Mouse (Mus musculus): Measurements from ENCODE around the gene Socs3. TPM values are rescaled to one million over a fixed set of nuclear protein-coding genes. Genes with fewer than 3 reads are reported as not detected.

The Socs3 gene
- polyA plus RNA-seq, 1 experiment, result not detected

DNA sequence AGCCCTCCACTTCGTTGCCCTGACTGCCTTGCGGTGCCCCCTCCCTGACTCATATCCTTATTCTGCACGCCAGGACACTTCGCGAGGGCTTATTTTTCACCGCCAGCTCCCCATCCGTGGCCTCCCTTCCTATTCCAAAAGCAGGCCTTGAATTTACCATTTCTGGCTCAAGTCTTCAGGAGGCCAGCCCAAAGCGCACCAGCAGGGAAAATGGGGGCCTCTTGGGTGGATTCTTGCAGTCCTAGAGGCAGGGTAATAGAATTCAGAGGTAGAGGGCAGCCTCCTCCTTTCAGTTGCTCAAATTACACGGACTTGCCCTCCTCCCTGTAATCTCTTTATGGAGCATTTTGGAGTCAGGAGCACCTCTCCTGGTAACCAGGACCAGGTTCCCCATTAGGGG lies 6.0 kb downstream of the Socs3 start:
- Histone ChIP-seq H3K27ac (ENCODE audit: insufficient read depth, low read depth, low read length) (peak overlapping the region; percentile 17), H3K4me3 (ENCODE audit: insufficient read depth, low read depth, low read length) (peak overlapping the region; percentile 30), H3K4me1 (ENCODE audit: control insufficient read depth, insufficient read depth, low read length) (peaks cover 60% of the 10 kb centered on the region)
- 15% methylated on average over 9 of the region's 9 CpGs for WGBS
- TF ChIP-seq POLR2A (IDR thresholded peaks at IDR 0.05; ENCODE audit: insufficient read depth, low read depth, low read length) (no peak), CTCF (IDR thresholded peaks at IDR 0.05; ENCODE audit: insufficient read depth, low read depth, low read length) (no peak)

GRCm38 (mm10) chr11:117963091-117963793 lies 6.6 kb downstream of the Socs3 start:
- TF ChIP-seq POLR2A (IDR thresholded peaks at IDR 0.05; ENCODE audit: insufficient read depth, low read depth, low read length) (peak; percentile 27; the same call in 1 of the 2 replicates), CTCF (IDR thresholded peaks at IDR 0.05; ENCODE audit: insufficient read depth, low read depth, low read length) (no peak)
- Histone ChIP-seq H3K4me3 (ENCODE audit: insufficient read depth, low read depth, low read length) (peak overlapping the region; percentile 30), H3K4me1 (ENCODE audit: control insufficient read depth, insufficient read depth, low read length) (peaks cover 57% of the 10 kb centered on the region), H3K27ac (ENCODE audit: insufficient read depth, low read depth, low read length) (peak overlapping the region; percentile 17)
- WGBS, result 1% methylated on average over 40 of the region's 40 CpGs

- no peak overlapping the region for H3K4me3 ChIP-seq (ENCODE audit: insufficient read depth, low read depth, low read length)
- 60% methylated on average over 10 of the region's 10 CpGs for WGBS
- no peak overlapping the region for H3K27ac ChIP-seq (ENCODE audit: insufficient read depth, low read depth, low read length)
These were observed 7.4 kb downstream of the Socs3 start for GRCm38 (mm10) chr11:117962228-117963067.

GRCm38 (mm10) chr11:117960601-117961000 lies 9.2 kb downstream of the Socs3 start:
- Histone ChIP-seq H3K27ac (ENCODE audit: insufficient read depth, low read depth, low read length) (no peak overlapping the region), H3K4me3 (ENCODE audit: insufficient read depth, low read depth, low read length) (no peak overlapping the region), H3K4me1 (ENCODE audit: control insufficient read depth, insufficient read depth, low read length) (peaks cover 41% of the 10 kb centered on the region)
- TF ChIP-seq POLR2A (IDR thresholded peaks at IDR 0.05; ENCODE audit: insufficient read depth, low read depth, low read length) (no peak), CTCF (IDR thresholded peaks at IDR 0.05; ENCODE audit: insufficient read depth, low read depth, low read length) (no peak)

More at GRCm38 (mm10) chr11:117962228-117963067, 7.4 kb downstream of the Socs3 start:
- no peak for TF ChIP-seq CTCF (IDR thresholded peaks at IDR 0.05; ENCODE audit: insufficient read depth, low read depth, low read length)
- TF ChIP-seq POLR2A (IDR thresholded peaks at IDR 0.05; ENCODE audit: insufficient read depth, low read depth, low read length), result no peak
- peaks cover 51% of the 10 kb centered on the region for H3K4me1 ChIP-seq (ENCODE audit: control insufficient read depth, insufficient read depth, low read length)

DNA sequence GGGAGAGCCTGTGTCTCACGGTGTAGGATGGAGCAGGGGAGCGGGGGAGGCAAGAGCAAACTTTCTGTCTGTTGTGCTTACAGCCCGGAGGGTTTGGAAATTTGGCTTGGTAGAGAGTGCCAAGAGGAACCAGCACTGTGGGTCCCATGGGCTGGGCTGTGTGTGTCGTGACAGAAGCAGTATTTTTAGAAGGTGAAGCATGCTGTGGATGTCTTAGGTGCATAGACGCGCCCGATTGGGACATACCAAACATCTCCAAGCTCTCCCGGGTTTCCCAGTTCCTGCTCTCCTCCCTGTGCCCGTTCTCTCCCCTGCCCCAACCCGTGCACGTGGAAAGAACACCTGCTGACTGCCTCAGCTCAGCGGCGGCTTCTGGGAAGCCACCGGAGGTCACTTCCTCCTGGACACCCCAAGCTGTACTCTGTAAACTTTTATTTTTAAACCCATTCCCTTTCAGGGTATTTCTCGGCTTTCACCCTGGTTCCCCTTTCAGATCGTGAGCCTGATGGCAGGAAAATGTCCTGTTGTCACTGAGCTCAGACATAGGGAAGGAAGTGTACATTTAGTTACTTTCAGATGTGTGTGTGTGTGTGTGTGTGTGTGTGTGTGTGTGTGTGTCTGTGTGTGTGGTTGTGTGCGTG lies 10.0 kb downstream of the Socs3 start:
- H3K27ac ChIP-seq (ENCODE audit: insufficient read depth, low read depth, low read length), result no peak overlapping the region
- TF ChIP-seq CTCF (IDR thresholded peaks at IDR 0.05; ENCODE audit: insufficient read depth, low read depth, low read length), result no peak
- no peak for TF ChIP-seq POLR2A (IDR thresholded peaks at IDR 0.05; ENCODE audit: insufficient read depth, low read depth, low read length)
- H3K4me1 ChIP-seq (ENCODE audit: control insufficient read depth, insufficient read depth, low read length), result peaks cover 39% of the 10 kb centered on the region
- no peak overlapping the region for H3K4me3 ChIP-seq (ENCODE audit: insufficient read depth, low read depth, low read length)
- 58% methylated on average over 17 of the region's 17 CpGs for WGBS

- Histone ChIP-seq H3K4me3 (ENCODE audit: insufficient read depth, low read depth, low read length) (no peak overlapping the region), H3K27ac (ENCODE audit: insufficient read depth, low read depth, low read length) (no peak overlapping the region), H3K4me1 (ENCODE audit: control insufficient read depth, insufficient read depth, low read length) (peaks cover 45% of the 10 kb centered on the region)
- TF ChIP-seq POLR2A (IDR thresholded peaks at IDR 0.05; ENCODE audit: insufficient read depth, low read depth, low read length) (no peak), CTCF (IDR thresholded peaks at IDR 0.05; ENCODE audit: insufficient read depth, low read depth, low read length) (no peak)
- 87% methylated on average over 4 of the region's 4 CpGs for WGBS
These were observed 10.7 kb downstream of the Socs3 start for GRCm38 (mm10) chr11:117959166-117959565.

DNA sequence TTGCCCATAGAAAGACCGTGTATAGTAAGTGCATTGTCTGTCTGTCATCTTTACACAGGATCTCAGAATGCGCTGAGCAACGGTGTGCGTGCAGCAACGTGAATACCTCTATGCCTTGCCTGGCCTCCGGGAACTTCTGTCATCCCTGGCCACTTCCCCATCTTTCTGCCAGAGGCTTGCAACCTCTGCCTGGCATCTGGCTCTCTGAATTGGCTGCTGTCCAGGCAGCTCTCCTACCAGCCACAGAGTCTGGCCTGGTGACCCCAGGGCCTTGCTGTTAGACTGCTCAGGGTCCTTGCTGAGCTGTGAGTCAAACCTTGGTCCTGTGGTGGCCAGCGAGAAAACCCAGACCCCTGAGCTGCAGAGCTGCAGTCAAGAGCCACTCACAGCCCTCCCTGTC lies 11.7 kb downstream of the Socs3 start:
- H3K4me3 ChIP-seq (ENCODE audit: insufficient read depth, low read depth, low read length), result no peak overlapping the region
- 65% methylated on average over 7 of the region's 7 CpGs for WGBS
- no peak overlapping the region for H3K27ac ChIP-seq (ENCODE audit: insufficient read depth, low read depth, low read length)

GRCm38 (mm10) chr11:117955621-117956020 lies 14.2 kb downstream of the Socs3 start:
- no peak overlapping the region for H3K4me3 ChIP-seq (ENCODE audit: insufficient read depth, low read depth, low read length)
- TF ChIP-seq CTCF (IDR thresholded peaks at IDR 0.05; ENCODE audit: insufficient read depth, low read depth, low read length) (no peak), POLR2A (IDR thresholded peaks at IDR 0.05; ENCODE audit: insufficient read depth, low read depth, low read length) (no peak)
- no peak overlapping the region for H3K27ac ChIP-seq (ENCODE audit: insufficient read depth, low read depth, low read length)
- H3K4me1 ChIP-seq (ENCODE audit: control insufficient read depth, insufficient read depth, low read length), result peaks cover 36% of the 10 kb centered on the region
- 75% methylated on average over 13 of the region's 13 CpGs for WGBS

More for the DNA sequence above, 11.7 kb downstream of the Socs3 start:
- no peak for TF ChIP-seq POLR2A (IDR thresholded peaks at IDR 0.05; ENCODE audit: insufficient read depth, low read depth, low read length)
- H3K4me1 ChIP-seq (ENCODE audit: control insufficient read depth, insufficient read depth, low read length), result peaks cover 41% of the 10 kb centered on the region

GRCm38 (mm10) chr11:117954819-117955218 lies 15.0 kb downstream of the Socs3 start:
- H3K27ac ChIP-seq (ENCODE audit: insufficient read depth, low read depth, low read length), result no peak overlapping the region
- WGBS, result 79% methylated on average over 9 of the region's 9 CpGs
- no peak for TF ChIP-seq POLR2A (IDR thresholded peaks at IDR 0.05; ENCODE audit: insufficient read depth, low read depth, low read length)
- no peak for TF ChIP-seq CTCF (IDR thresholded peaks at IDR 0.05; ENCODE audit: insufficient read depth, low read depth, low read length)
- H3K4me3 ChIP-seq (ENCODE audit: insufficient read depth, low read depth, low read length), result no peak overlapping the region
- H3K4me1 ChIP-seq (ENCODE audit: control insufficient read depth, insufficient read depth, low read length), result peaks cover 34% of the 10 kb centered on the region
